Mouse (Mus musculus): ENCODE measurements around the gene Mark3.

- no peak for TF ChIP-seq EP300 (IDR thresholded peaks at IDR 0.05; ENCODE audit: insufficient read depth, low read depth, low read length)
- no peak for TF ChIP-seq CTCF (IDR thresholded peaks at IDR 0.05)
These were observed 24.6 kb downstream of the Mark3 start for GRCm38 (mm10) chr12:111598902-111599301.

Measured in heart, adult 2 months (tissue).